ENCODE assay signal across 12 mouse cellular contexts in the genomic region with DNA sequence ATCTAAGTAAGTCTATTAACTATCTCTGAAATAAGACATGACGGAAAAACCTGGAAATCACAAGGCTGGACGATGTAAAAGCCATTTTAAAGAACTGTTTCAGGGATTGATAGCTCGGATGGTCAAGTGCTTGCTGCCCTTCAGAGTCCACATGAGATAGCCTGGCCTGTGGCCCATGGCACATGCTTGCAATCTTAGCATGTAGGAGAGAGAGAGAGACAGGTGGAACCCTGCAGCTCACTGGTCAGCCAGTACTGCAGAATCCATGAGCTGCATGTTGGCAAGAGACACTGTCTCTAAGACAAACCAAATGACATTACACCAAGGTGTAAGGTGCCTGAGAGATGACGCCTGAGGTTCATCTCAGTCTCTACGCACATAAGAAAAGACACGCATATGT.
"Had no signal": no experiment of that assay in that cellular context is flagged by ENCODE, and none has a peak within 500 bp of the region (broad histone marks: within the 10 kb centered on the region; RNA-seq: fewer than 3 reads in every experiment).

No protein-coding gene starts in this region.

- DNase-seq: lung, adult 18-20 months; lung, embryonic 14.5 days; lung, postnatal 10 days; lung, postnatal 4 days; midbrain, embryonic 14.5 days; retina, postnatal 1 day; right cerebral cortex, adult 18-20 months; right cerebral cortex, postnatal 25 days; right cerebral cortex, postnatal 4 days; spleen, adult 18-20 months; thymus, adult 2 months; thymus, postnatal 25 days had no signal
